Mouse (Mus musculus): ENCODE measurements around the gene Ssh3. TPM values are rescaled to one million over a fixed set of nuclear protein-coding genes. Genes with fewer than 3 reads are reported as not detected.
"Not testable (repeated sequence)": the region's sequence is repeated elsewhere in the genome, so short reads cannot be mapped to it uniquely, and the experiment has no call there.

Gene Ssh3
- total RNA-seq, 2 experiments from 2014 or later, result 15.9 to 19.8 TPM

GRCm38 (mm10) chr19:4248683-4249082, 20.3 kb downstream of the Ssh3 start:
- not testable (repeated sequence) for ATAC-seq (ENCODE audit: poor library complexity, severe bottlenecking)

DNA sequence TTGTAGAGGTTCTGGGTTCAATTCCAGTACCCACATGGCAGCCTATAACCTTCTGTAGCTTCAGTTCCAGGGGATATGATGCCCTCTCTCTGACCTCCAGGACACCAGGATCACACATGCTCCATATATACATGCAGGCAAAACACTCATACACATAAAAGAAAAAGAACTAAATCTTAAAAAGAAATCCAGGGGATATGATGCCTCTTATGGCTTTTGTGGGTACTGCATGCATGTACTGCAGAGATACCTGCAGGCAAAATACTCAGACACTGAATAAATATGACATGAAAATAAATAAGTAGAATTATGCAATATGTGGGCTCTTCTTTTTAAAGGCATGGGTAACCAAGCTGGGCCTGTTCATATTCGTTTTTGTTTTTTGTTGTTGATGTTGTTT, 22.0 kb downstream of the Ssh3 start:
- ATAC-seq (ENCODE audit: poor library complexity, severe bottlenecking), result no peak

GRCm38 (mm10) chr19:4244775-4245174, 24.2 kb downstream of the Ssh3 start:
- no peak for ATAC-seq (ENCODE audit: poor library complexity, severe bottlenecking)

GRCm38 (mm10) chr19:4242416-4242815, 26.6 kb downstream of the Ssh3 start:
- ATAC-seq (ENCODE audit: poor library complexity, severe bottlenecking), result no peak

- no peak for ATAC-seq (ENCODE audit: poor library complexity, severe bottlenecking)
These were observed 28.7 kb downstream of the Ssh3 start for GRCm38 (mm10) chr19:4240247-4240668.

DNA sequence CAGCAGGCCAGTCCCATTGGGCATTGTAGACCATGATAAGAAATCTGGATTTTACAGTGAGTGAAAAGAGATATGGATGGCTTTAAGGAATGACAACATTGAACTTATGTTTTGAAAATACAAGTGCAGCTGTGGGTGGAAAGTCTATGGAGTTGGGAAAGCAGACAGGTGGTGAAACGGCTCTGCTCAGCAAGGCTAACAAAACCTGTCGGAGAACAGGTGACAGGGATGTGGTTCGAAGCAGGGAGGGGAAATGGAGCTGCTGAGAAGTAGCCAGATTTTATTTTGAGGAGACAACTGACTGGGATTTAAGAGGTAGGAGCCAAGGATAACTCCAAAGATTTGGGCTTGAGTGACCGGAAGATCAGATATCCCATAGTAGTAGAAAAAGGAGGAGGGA, 34.4 kb downstream of the Ssh3 start:
- ATAC-seq (ENCODE audit: poor library complexity, severe bottlenecking), result no peak

- ATAC-seq (ENCODE audit: poor library complexity, severe bottlenecking), result no peak
These were observed 36.3 kb downstream of the Ssh3 start for GRCm38 (mm10) chr19:4232651-4233050.

DNA sequence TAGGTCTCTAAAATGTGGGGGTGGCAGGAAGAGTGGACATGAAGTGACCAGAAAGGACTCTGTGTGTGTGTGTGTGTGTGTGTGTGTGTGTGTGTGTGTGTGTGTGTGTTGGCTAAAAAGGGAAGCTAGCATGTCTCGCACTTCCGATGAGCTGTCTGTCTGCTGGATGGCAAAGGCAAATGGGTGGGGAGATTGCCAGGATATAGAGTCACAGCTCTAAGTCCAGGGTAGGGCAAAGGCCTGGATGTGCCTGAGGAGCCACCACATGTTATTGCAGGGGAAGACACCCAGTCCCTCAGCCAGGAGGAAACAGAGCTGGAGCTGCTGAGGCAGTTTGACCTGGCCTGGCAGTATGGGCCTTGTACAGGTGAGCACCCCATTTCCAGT, 36.8 kb downstream of the Ssh3 start:
- peak; percentile 44 for ATAC-seq (ENCODE audit: poor library complexity, severe bottlenecking)

- ATAC-seq (ENCODE audit: poor library complexity, severe bottlenecking), result peak; percentile 86
These were observed 37.5 kb downstream of the Ssh3 start, which contains the start of gene Pold4 for GRCm38 (mm10) chr19:4231253-4232185. Gene Pold4, plus strand, starts transcription at chr19:4231899.

GRCm38 (mm10) chr19:4230415-4230814, 38.6 kb downstream of the Ssh3 start:
- ATAC-seq (ENCODE audit: poor library complexity, severe bottlenecking), result no peak

DNA sequence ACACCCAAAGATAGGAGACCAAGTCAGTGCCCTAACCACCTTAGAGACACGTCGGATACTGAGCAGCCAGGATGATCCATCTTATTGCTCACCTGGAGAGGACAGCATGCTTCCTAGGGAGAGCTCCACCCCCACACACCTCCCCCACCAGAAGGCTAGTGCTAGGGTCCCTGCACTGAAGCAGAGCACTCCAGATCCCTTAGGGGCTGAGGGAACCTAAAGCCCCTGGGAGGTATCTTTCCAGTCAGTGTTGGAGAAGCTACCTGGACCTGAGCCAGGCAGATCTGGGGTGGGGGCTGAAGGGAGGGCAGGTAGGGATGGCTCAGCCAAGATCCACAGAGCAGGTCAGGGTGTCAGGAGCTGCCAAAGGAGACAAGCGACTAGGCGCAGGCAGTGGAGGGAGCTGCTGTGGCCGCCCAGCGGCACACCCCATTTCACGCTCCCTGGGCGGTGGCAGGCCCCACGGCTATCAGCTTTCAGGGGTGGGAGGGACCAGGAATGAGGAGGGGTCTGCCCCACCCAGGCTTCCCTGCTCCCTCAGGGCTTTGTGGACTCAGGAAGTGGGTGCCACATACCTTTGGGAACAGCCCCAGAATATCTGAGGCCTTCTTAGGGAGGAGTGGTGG, 39.4 kb downstream of the Ssh3 start:
- ATAC-seq (ENCODE audit: poor library complexity, severe bottlenecking), result no peak

- ATAC-seq (ENCODE audit: poor library complexity, severe bottlenecking), result no peak
These were observed 40.1 kb downstream of the Ssh3 start for GRCm38 (mm10) chr19:4228891-4229290.

- ATAC-seq (ENCODE audit: poor library complexity, severe bottlenecking), result peak; percentile 47
These were observed 40.9 kb downstream of the Ssh3 start for GRCm38 (mm10) chr19:4227894-4228678.

DNA sequence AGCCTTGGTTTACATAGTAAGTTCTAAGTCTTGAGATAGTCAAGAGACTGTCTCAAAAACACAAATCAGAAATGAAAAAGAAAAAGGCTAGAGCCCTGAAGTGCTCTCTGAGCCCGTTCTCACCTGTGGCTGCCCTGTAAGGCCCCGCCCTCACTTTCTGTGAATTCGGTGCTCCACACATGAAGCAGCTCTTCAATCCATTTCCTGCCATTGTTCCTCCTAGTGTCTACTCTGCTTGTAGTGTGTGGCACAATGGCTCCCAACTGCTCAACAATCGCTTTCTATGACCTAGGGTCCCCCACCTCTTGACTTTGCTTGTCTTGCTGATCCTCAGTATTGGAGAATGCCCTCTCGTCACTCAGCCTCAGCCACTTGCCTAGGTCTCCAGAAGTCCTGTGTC, 41.5 kb downstream of the Ssh3 start:
- ATAC-seq (ENCODE audit: poor library complexity, severe bottlenecking), result no peak

DNA sequence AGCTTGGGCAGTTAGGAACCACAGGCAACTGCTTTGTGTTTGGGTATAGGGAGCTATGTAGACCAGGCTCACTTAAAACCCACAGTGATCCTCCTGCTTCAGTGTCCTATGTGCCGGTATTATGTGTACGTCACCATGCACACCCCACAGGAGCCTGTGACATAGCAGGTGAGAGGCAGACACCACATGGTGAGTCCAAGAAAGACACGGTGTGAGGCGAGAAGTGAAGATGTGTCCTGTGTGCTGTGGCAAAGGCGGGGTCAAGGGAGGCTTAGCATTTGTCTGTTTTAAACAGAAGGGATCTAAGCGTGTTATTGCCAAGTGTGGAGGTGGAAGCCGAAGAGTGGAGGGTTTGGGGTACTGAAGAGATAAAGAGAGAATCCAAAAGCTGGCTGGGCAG, 42.2 kb downstream of the Ssh3 start:
- no peak for ATAC-seq (ENCODE audit: poor library complexity, severe bottlenecking)

- peak; percentile 61 for ATAC-seq (ENCODE audit: poor library complexity, severe bottlenecking)
These were observed 46.8 kb downstream of the Ssh3 start for GRCm38 (mm10) chr19:4222165-4222564.

- ATAC-seq (ENCODE audit: poor library complexity, severe bottlenecking), result peak; percentile 50
These were observed 47.8 kb downstream of the Ssh3 start for GRCm38 (mm10) chr19:4220957-4221743.

DNA sequence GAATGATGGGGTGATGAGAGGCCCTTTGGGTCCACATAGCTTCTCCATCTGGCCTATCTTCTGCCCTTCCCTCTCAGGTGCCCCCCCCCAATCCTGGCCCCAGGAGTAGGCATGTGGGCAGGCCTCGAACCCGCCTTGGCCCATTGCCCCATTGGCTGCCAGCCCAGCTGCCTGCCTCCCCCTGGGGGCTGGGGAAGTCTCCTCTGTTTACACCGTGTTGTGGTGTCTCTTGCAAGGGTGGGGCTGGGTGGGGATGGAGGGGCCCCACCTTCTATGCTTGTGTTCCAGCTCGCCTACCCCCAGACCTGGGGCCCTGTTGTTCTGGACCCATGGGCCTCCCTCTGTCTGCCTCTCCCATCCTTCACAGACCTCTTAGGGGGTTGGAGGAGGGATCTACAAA, 48.6 kb downstream of the Ssh3 start:
- ATAC-seq (ENCODE audit: poor library complexity, severe bottlenecking), result no peak

- no peak for ATAC-seq (ENCODE audit: poor library complexity, severe bottlenecking)
These were observed 49.0 kb downstream of the Ssh3 start for GRCm38 (mm10) chr19:4219943-4220342.

DNA sequence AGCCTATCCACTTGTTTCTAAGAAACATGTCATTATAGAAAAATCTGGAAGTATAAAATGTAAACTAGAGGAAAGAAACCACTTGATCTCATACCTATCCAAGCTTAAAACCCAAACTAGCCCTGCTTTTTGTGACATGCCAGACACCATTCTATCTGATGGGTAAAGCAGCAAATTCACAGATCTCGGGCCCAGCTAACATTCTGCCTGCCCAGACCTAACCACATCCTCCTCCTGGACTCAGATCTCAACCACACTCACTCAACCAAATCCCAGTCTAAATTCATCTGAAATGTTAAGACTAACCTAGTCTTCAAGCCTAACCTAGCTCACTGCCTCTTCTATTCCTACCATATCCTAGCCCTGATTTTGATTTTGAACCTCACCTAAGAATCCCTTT, 50.2 kb downstream of the Ssh3 start:
- ATAC-seq (ENCODE audit: poor library complexity, severe bottlenecking), result no peak

GRCm38 (mm10) chr19:4218293-4218692, 50.7 kb downstream of the Ssh3 start:
- no peak for ATAC-seq (ENCODE audit: poor library complexity, severe bottlenecking)

Data from megakaryocyte, adult 5-6 weeks (primary cell).